Mouse (Mus musculus) 3T3-L1 (cell line): ENCODE results near the gene D1Ertd622e.
"Not testable (repeated sequence)": the region's sequence is repeated elsewhere in the genome, so short reads cannot be mapped to it uniquely, and the experiment has no call there.

Source experiments
- DNase-seq: peaks from one replicate; pipeline ENCODE4 v3.0.0-alpha.2; 2015; ENCODE audit warnings: low read depth, low spot score

Gene D1Ertd622e

GRCm38 (mm10) chr1:97580680-97581079, 81.2 kb downstream of the D1Ertd622e start:
- DNase-seq = not testable (repeated sequence)

GRCm38 (mm10) chr1:97580270-97580669, 81.6 kb downstream of the D1Ertd622e start:
- DNase-seq = no peak

- DNase-seq = no peak
These were observed 83.9 kb downstream of the D1Ertd622e start for GRCm38 (mm10) chr1:97578025-97578417.

GRCm38 (mm10) chr1:97577062-97578024, 84.5 kb downstream of the D1Ertd622e start:
- DNase-seq = peak; percentile 41

GRCm38 (mm10) chr1:97576576-97576975, 85.3 kb downstream of the D1Ertd622e start:
- no peak for DNase-seq

GRCm38 (mm10) chr1:97570814-97571213, 91.1 kb downstream of the D1Ertd622e start:
- DNase-seq = no peak

- no peak for DNase-seq
These were observed 93.9 kb downstream of the D1Ertd622e start for GRCm38 (mm10) chr1:97567956-97568355.

GRCm38 (mm10) chr1:97564641-97565040, 97.2 kb downstream of the D1Ertd622e start:
- peak; percentile 78 for DNase-seq

GRCm38 (mm10) chr1:97562867-97563266, 99.0 kb downstream of the D1Ertd622e start:
- DNase-seq = no peak
